Mouse (Mus musculus) limb, embryonic 11.5 days (tissue): ENCODE data around the gene Ntrk2. TPM values are rescaled to one million over a fixed set of nuclear protein-coding genes. Genes with fewer than 3 reads are reported as not detected.
A peak's percentile ranks its signal among the peaks of the same experiment; 100 is the strongest.

Experiments
- ATAC-seq: fragments of 200-750 bp; cut with Nextera tagmentation; 2 replicates; pipeline ENCODE4 v1.8.0; 2017; ENCODE audit warnings: low read depth; ENCODE audit not compliant: insufficient number of reproducible peaks, low FRiP score, low TSS enrichment
- DNase-seq: peaks from one replicate; pipeline ENCODE4 v3.0.0-alpha.2; 2015; ENCODE audit warnings: low spot score
- H3K27ac ChIP-seq: fragments of 300-500 bp; sonication (generic); replicated peaks from 2 replicates; pipeline ENCODE4 v1.5.1; 2014; ENCODE audit warnings: low read depth, mild to moderate bottlenecking, low read length
- H3K27me3 ChIP-seq: fragments of 300-500 bp; sonication (generic); 2 replicates; pipeline ENCODE4 v1.6.1; 2014; ENCODE audit warnings: mild to moderate bottlenecking, low read length, mixed read lengths; ENCODE audit not compliant: control insufficient read depth, insufficient read depth
- H3K36me3 ChIP-seq: fragments of 300-500 bp; sonication (generic); 2 replicates; pipeline ENCODE4 v1.6.1; 2014; ENCODE audit warnings: mild to moderate bottlenecking, low read length, moderate library complexity, mixed read lengths; ENCODE audit not compliant: control insufficient read depth, insufficient read depth
- H3K4me1 ChIP-seq: fragments of 300-500 bp; sonication (generic); 2 replicates; pipeline ENCODE4 v1.6.1; 2014; ENCODE audit warnings: low read length, mixed read lengths; ENCODE audit not compliant: control insufficient read depth, insufficient read depth
- H3K4me2 ChIP-seq: fragments of 300-500 bp; sonication (generic); 2 replicates; pipeline ENCODE4 v1.6.1; 2014; ENCODE audit warnings: low read depth, mild to moderate bottlenecking, moderate library complexity; ENCODE audit not compliant: severe bottlenecking
- H3K4me3 ChIP-seq: fragments of 300-500 bp; sonication (generic); 2 replicates; pipeline ENCODE4 v1.5.1; 2014; ENCODE audit warnings: low read depth, low read length
- H3K9ac ChIP-seq: fragments of 300-500 bp; sonication (generic); 2 replicates; pipeline ENCODE4 v1.6.1; 2014; ENCODE audit warnings: mild to moderate bottlenecking, low read length
- H3K9me3 ChIP-seq: fragments of 300-500 bp; sonication (generic); 2 replicates; pipeline ENCODE4 v1.6.1; 2016; ENCODE audit warnings: low read length; ENCODE audit not compliant: control insufficient read depth
- WGBS: fragments of 180-500 bp; shearing (Covaris S2); extraction: QIAGEN DNeasy Blood & Tissue Kit; methylation state at CpG from one replicate; pipeline ENCODE4 v1.1.7; 2014; 5-methylcytosine and 5-hydroxymethylcytosine counted together
- polyA plus RNA-seq: library from polyadenylated mRNA; unstranded; fragments of >200 nt; fragmentation: Nextera tagmentation; extraction: Ambion mirVana; gene quantifications from 2 replicates; pipeline ENCODE4 v1.2.1, GENCODE M21; 2014

Gene Ntrk2
- polyA plus RNA-seq, 1 experiment from 2014 or later = 5.6 TPM

GRCm38 (mm10) chr13:58803882-58804281 lies 2.5 kb upstream of the Ntrk2 start:
- Histone ChIP-seq H3K9ac (no peak overlapping the region), H3K4me3 (no peak overlapping the region), H3K27ac (no peak overlapping the region), H3K27me3 (peaks cover 33% of the 10 kb centered on the region), H3K4me2 (no peak overlapping the region), H3K36me3 (no peaks in the 10 kb centered on the region), H3K9me3 (no peaks in the 10 kb centered on the region), H3K4me1 (peaks cover 9% of the 10 kb centered on the region)
- DNase-seq = no peak
- WGBS = 13% methylated on average over 1 of the region's 1 CpGs
- ATAC-seq = no peak

GRCm38 (mm10) chr13:58805833-58806232 lies 536 bp upstream of the Ntrk2 start:
- Histone ChIP-seq H3K4me3 (no peak overlapping the region), H3K4me2 (no peak overlapping the region), H3K9ac (no peak overlapping the region), H3K27ac (no peak overlapping the region), H3K9me3 (no peaks in the 10 kb centered on the region), H3K4me1 (peaks cover 9% of the 10 kb centered on the region), H3K27me3 (peaks cover 40% of the 10 kb centered on the region), H3K36me3 (no peaks in the 10 kb centered on the region)
- no peak for DNase-seq
- ATAC-seq = no peak
- WGBS = 87% methylated on average over 11 of the region's 11 CpGs

- H3K9me3 ChIP-seq = no peaks in the 10 kb centered on the region
- WGBS = under 1% methylated on average over 34 of the region's 34 CpGs
- peak; percentile 28 for DNase-seq
- H3K4me1 ChIP-seq = peaks cover 9% of the 10 kb centered on the region
- no peak overlapping the region for H3K27ac ChIP-seq
- H3K36me3 ChIP-seq = no peaks in the 10 kb centered on the region
- peaks cover 40% of the 10 kb centered on the region for H3K27me3 ChIP-seq
- peak overlapping the region; percentile 49 for H3K9ac ChIP-seq
- ATAC-seq = no peak
- peak overlapping the region; percentile 99 for H3K4me2 ChIP-seq
- peak overlapping the region; percentile 59 for H3K4me3 ChIP-seq
Observed at GRCm38 (mm10) chr13:58806896-58807628, 693 bp downstream of the Ntrk2 start.

GRCm38 (mm10) chr13:58807629-58808363 lies 1.4 kb downstream of the Ntrk2 start:
- Histone ChIP-seq H3K9ac (peak overlapping the region; percentile 49), H3K36me3 (no peaks in the 10 kb centered on the region), H3K4me2 (peak overlapping the region; percentile 99), H3K27ac (no peak overlapping the region), H3K4me3 (peak overlapping the region; percentile 59), H3K4me1 (peaks cover 9% of the 10 kb centered on the region), H3K9me3 (no peaks in the 10 kb centered on the region), H3K27me3 (peaks cover 40% of the 10 kb centered on the region)
- DNase-seq = peak; percentile 74
- peak; percentile 68 for ATAC-seq
- WGBS = under 1% methylated on average over 50 of the region's 50 CpGs

- Histone ChIP-seq H3K27me3 (peaks cover 40% of the 10 kb centered on the region), H3K9ac (peak overlapping the region; percentile 49), H3K4me1 (peaks cover 9% of the 10 kb centered on the region), H3K4me3 (peak overlapping the region; percentile 59), H3K36me3 (no peaks in the 10 kb centered on the region), H3K4me2 (peak overlapping the region; percentile 99), H3K9me3 (no peaks in the 10 kb centered on the region), H3K27ac (no peak overlapping the region)
- DNase-seq (peak; percentile 62), ATAC-seq (no peak)
- 0% methylated on average over 30 of the region's 32 CpGs for WGBS
Observed at GRCm38 (mm10) chr13:58808381-58808821, 2.0 kb downstream of the Ntrk2 start.

- ATAC-seq = no peak
- Histone ChIP-seq H3K4me3 (no peak overlapping the region), H3K27ac (no peak overlapping the region), H3K9ac (no peak overlapping the region), H3K36me3 (no peaks in the 10 kb centered on the region), H3K4me1 (peaks cover 9% of the 10 kb centered on the region), H3K27me3 (peaks cover 40% of the 10 kb centered on the region), H3K9me3 (no peaks in the 10 kb centered on the region), H3K4me2 (no peak overlapping the region)
- WGBS = 83% methylated on average over 8 of the region's 8 CpGs
- no peak for DNase-seq
Observed at GRCm38 (mm10) chr13:58809930-58810329, 3.6 kb downstream of the Ntrk2 start.

- no peak for DNase-seq
- Histone ChIP-seq H3K36me3 (no peaks in the 10 kb centered on the region), H3K4me3 (no peak overlapping the region), H3K9ac (no peak overlapping the region), H3K4me2 (no peak overlapping the region), H3K27ac (no peak overlapping the region), H3K27me3 (no peaks in the 10 kb centered on the region), H3K9me3 (no peaks in the 10 kb centered on the region), H3K4me1 (no peaks in the 10 kb centered on the region)
- WGBS = 92% methylated on average over 7 of the region's 7 CpGs
- no peak for ATAC-seq
Observed at GRCm38 (mm10) chr13:58824752-58825151, 18.4 kb downstream of the Ntrk2 start.

- H3K27me3 ChIP-seq = no peaks in the 10 kb centered on the region
- DNase-seq = no peak
- no peak overlapping the region for H3K27ac ChIP-seq
- WGBS = 78% methylated on average over 14 of the region's 14 CpGs
- H3K4me3 ChIP-seq = no peak overlapping the region
- H3K4me1 ChIP-seq = no peaks in the 10 kb centered on the region
- no peak overlapping the region for H3K9ac ChIP-seq
- no peak overlapping the region for H3K4me2 ChIP-seq
- H3K9me3 ChIP-seq = no peaks in the 10 kb centered on the region
- no peaks in the 10 kb centered on the region for H3K36me3 ChIP-seq
- ATAC-seq = no peak
Observed at GRCm38 (mm10) chr13:58826356-58827197, 20.2 kb downstream of the Ntrk2 start.
